Mouse (Mus musculus): Measurements from ENCODE around the gene Hectd4. TPM values are rescaled to one million over a fixed set of nuclear protein-coding genes. Genes with fewer than 3 reads are reported as not detected.
A peak's percentile ranks its signal among the peaks of the same experiment; 100 is the strongest.
"Not testable (repeated sequence)": the region's sequence is repeated elsewhere in the genome, so short reads cannot be mapped to it uniquely, and the experiment has no call there.

Hectd4 gene
- polyA plus RNA-seq, 1 experiment from 2014 or later = 7.3 TPM

GRCm38 (mm10) chr5:121371712-121372111 is 151.7 kb downstream of the Hectd4 start:
- no peak for ATAC-seq (replicated peaks; ENCODE audit: insufficient number of reproducible peaks, low FRiP score, low TSS enrichment)
- Histone ChIP-seq H3K27me3 (ENCODE audit: control insufficient read depth, insufficient read depth, low read length) (no peaks in the 10 kb centered on the region), H3K36me3 (ENCODE audit: control insufficient read depth, insufficient read depth, low read length) (peaks cover 46% of the 10 kb centered on the region), H3K4me2 (no peak overlapping the region), H3K27ac (ENCODE audit: low read depth, low read length) (no peak overlapping the region), H3K4me3 (ENCODE audit: low read depth, low read length) (no peak overlapping the region), H3K4me1 (ENCODE audit: control insufficient read depth, insufficient read depth, low read length) (peaks cover 2% of the 10 kb centered on the region; the same call in 1 of the 2 replicates), H3K9ac (ENCODE audit: low read depth, low read length) (no peak overlapping the region), H3K9me3 (replicated peaks; ENCODE audit: control insufficient read depth, low read length) (no peaks in the 10 kb centered on the region)
- 89% methylated on average over 6 of the region's 6 CpGs for WGBS (ENCODE audit: insufficient replicate concordance)

GRCm38 (mm10) chr5:121374790-121375189 is 154.8 kb downstream of the Hectd4 start:
- Histone ChIP-seq H3K27me3 (ENCODE audit: control insufficient read depth, insufficient read depth, low read length) (no peaks in the 10 kb centered on the region), H3K9me3 (replicated peaks; ENCODE audit: control insufficient read depth, low read length) (no peaks in the 10 kb centered on the region), H3K4me1 (ENCODE audit: control insufficient read depth, insufficient read depth, low read length) (no peaks in the 10 kb centered on the region), H3K4me3 (ENCODE audit: low read depth, low read length) (no peak overlapping the region), H3K4me2 (no peak overlapping the region), H3K36me3 (ENCODE audit: control insufficient read depth, insufficient read depth, low read length) (peaks cover 49% of the 10 kb centered on the region), H3K9ac (ENCODE audit: low read depth, low read length) (no peak overlapping the region), H3K27ac (ENCODE audit: low read depth, low read length) (no peak overlapping the region)
- WGBS (ENCODE audit: insufficient replicate concordance) = 92% methylated on average over 3 of the region's 3 CpGs
- no peak for ATAC-seq (replicated peaks; ENCODE audit: insufficient number of reproducible peaks, low FRiP score, low TSS enrichment)

- H3K27ac ChIP-seq (ENCODE audit: low read depth, low read length); H3K27me3 ChIP-seq (ENCODE audit: control insufficient read depth, insufficient read depth, low read length); H3K9me3 ChIP-seq (replicated peaks; ENCODE audit: control insufficient read depth, low read length); ATAC-seq (replicated peaks; ENCODE audit: insufficient number of reproducible peaks, low FRiP score, low TSS enrichment); H3K4me2 ChIP-seq; H3K4me1 ChIP-seq (ENCODE audit: control insufficient read depth, insufficient read depth, low read length); H3K4me3 ChIP-seq (ENCODE audit: low read depth, low read length); H3K9ac ChIP-seq (ENCODE audit: low read depth, low read length): not testable (repeated sequence)
- peaks cover 59% of the 10 kb centered on the region for H3K36me3 ChIP-seq (ENCODE audit: control insufficient read depth, insufficient read depth, low read length)
- 72% methylated on average over 5 of the region's 5 CpGs for WGBS (ENCODE audit: insufficient replicate concordance)
These were observed 157.0 kb downstream of the Hectd4 start for GRCm38 (mm10) chr5:121376972-121377371.

GRCm38 (mm10) chr5:121378678-121379256 is 158.7 kb downstream of the Hectd4 start:
- H3K9me3 ChIP-seq (replicated peaks; ENCODE audit: control insufficient read depth, low read length) = 0 out of 2 replicates have a peak, but pooled peaks cover 4% of the 10 kb centered on the region
- peaks cover 47% of the 10 kb centered on the region for H3K36me3 ChIP-seq (ENCODE audit: control insufficient read depth, insufficient read depth, low read length)
- 0 out of 2 replicates have a peak, but pooled peaks cover 5% of the 10 kb centered on the region for H3K4me1 ChIP-seq (ENCODE audit: control insufficient read depth, insufficient read depth, low read length)
- no peak overlapping the region for H3K9ac ChIP-seq (ENCODE audit: low read depth, low read length)
- no peaks in the 10 kb centered on the region for H3K27me3 ChIP-seq (ENCODE audit: control insufficient read depth, insufficient read depth, low read length)
- no peak for ATAC-seq (replicated peaks; ENCODE audit: insufficient number of reproducible peaks, low FRiP score, low TSS enrichment)
- 90% methylated on average over 13 of the region's 13 CpGs for WGBS (ENCODE audit: insufficient replicate concordance)
- H3K27ac ChIP-seq (ENCODE audit: low read depth, low read length) = no peak overlapping the region
- no peak overlapping the region for H3K4me3 ChIP-seq (ENCODE audit: low read depth, low read length)
- no peak overlapping the region for H3K4me2 ChIP-seq

- 84% methylated on average over 2 of the region's 2 CpGs for WGBS (ENCODE audit: insufficient replicate concordance)
- ATAC-seq (replicated peaks; ENCODE audit: insufficient number of reproducible peaks, low FRiP score, low TSS enrichment) = no peak
- peaks cover 38% of the 10 kb centered on the region for H3K36me3 ChIP-seq (ENCODE audit: control insufficient read depth, insufficient read depth, low read length)
These were observed 160.7 kb downstream of the Hectd4 start for GRCm38 (mm10) chr5:121380692-121381091.

GRCm38 (mm10) chr5:121383857-121384756 is 164.1 kb downstream of the Hectd4 start:
- H3K4me1 ChIP-seq (ENCODE audit: control insufficient read depth, insufficient read depth, low read length) = peaks cover 16% of the 10 kb centered on the region; the same call in 1 of the 2 replicates
- H3K4me2 ChIP-seq = peak overlapping the region; percentile 72
- no peaks in the 10 kb centered on the region for H3K27me3 ChIP-seq (ENCODE audit: control insufficient read depth, insufficient read depth, low read length)
- 59% methylated on average over 10 of the region's 10 CpGs for WGBS (ENCODE audit: insufficient replicate concordance)
- peak overlapping the region; percentile 81 for H3K9ac ChIP-seq (ENCODE audit: low read depth, low read length)
- peak overlapping the region; percentile 72 for H3K4me3 ChIP-seq (ENCODE audit: low read depth, low read length)
- 0 out of 2 replicates have a peak, but pooled peaks cover 4% of the 10 kb centered on the region for H3K9me3 ChIP-seq (replicated peaks; ENCODE audit: control insufficient read depth, low read length)
- no peak for ATAC-seq (replicated peaks; ENCODE audit: insufficient number of reproducible peaks, low FRiP score, low TSS enrichment)
- peaks cover 20% of the 10 kb centered on the region for H3K36me3 ChIP-seq (ENCODE audit: control insufficient read depth, insufficient read depth, low read length)
- H3K27ac ChIP-seq (ENCODE audit: low read depth, low read length) = peak overlapping the region; percentile 93

More at GRCm38 (mm10) chr5:121380692-121381091, 160.7 kb downstream of the Hectd4 start:
- Histone ChIP-seq H3K4me2 (no peak overlapping the region), H3K4me1 (ENCODE audit: control insufficient read depth, insufficient read depth, low read length) (0 out of 2 replicates have a peak, but pooled peaks cover 11% of the 10 kb centered on the region), H3K27ac (ENCODE audit: low read depth, low read length) (no peak overlapping the region), H3K4me3 (ENCODE audit: low read depth, low read length) (no peak overlapping the region), H3K27me3 (ENCODE audit: control insufficient read depth, insufficient read depth, low read length) (no peaks in the 10 kb centered on the region), H3K9me3 (replicated peaks; ENCODE audit: control insufficient read depth, low read length) (0 out of 2 replicates have a peak, but pooled peaks cover 4% of the 10 kb centered on the region), H3K9ac (ENCODE audit: low read depth, low read length) (no peak overlapping the region)

GRCm38 (mm10) chr5:121384757-121385460 is 164.9 kb downstream of the Hectd4 start:
- H3K4me2 ChIP-seq = peak overlapping the region; percentile 72
- H3K9me3 ChIP-seq (replicated peaks; ENCODE audit: control insufficient read depth, low read length) = 0 out of 2 replicates have a peak, but pooled peaks cover 4% of the 10 kb centered on the region
- H3K4me1 ChIP-seq (ENCODE audit: control insufficient read depth, insufficient read depth, low read length) = peaks cover 16% of the 10 kb centered on the region; the same call in 1 of the 2 replicates
- H3K9ac ChIP-seq (ENCODE audit: low read depth, low read length) = peak overlapping the region; percentile 81
- peak overlapping the region; percentile 72 for H3K4me3 ChIP-seq (ENCODE audit: low read depth, low read length)
- peak; percentile 21; the same call in 1 of the 2 replicates for ATAC-seq (replicated peaks; ENCODE audit: insufficient number of reproducible peaks, low FRiP score, low TSS enrichment)
- H3K36me3 ChIP-seq (ENCODE audit: control insufficient read depth, insufficient read depth, low read length) = peaks cover 15% of the 10 kb centered on the region
- 2% methylated on average over 46 of the region's 47 CpGs for WGBS (ENCODE audit: insufficient replicate concordance)
- H3K27me3 ChIP-seq (ENCODE audit: control insufficient read depth, insufficient read depth, low read length) = no peaks in the 10 kb centered on the region
- peak overlapping the region; percentile 93 for H3K27ac ChIP-seq (ENCODE audit: low read depth, low read length)

- no peaks in the 10 kb centered on the region for H3K27me3 ChIP-seq (ENCODE audit: control insufficient read depth, insufficient read depth, low read length)
- WGBS (ENCODE audit: insufficient replicate concordance) = under 1% methylated on average over 27 of the region's 45 CpGs
- H3K36me3 ChIP-seq (ENCODE audit: control insufficient read depth, insufficient read depth, low read length) = peaks cover 15% of the 10 kb centered on the region
- peak within 1 kb of the TSS; percentile 93 for H3K27ac ChIP-seq (ENCODE audit: low read depth, low read length)
- H3K4me1 ChIP-seq (ENCODE audit: control insufficient read depth, insufficient read depth, low read length) = peaks cover 16% of the 10 kb centered on the region; the same call in 1 of the 2 replicates
- peak within 1 kb of the TSS; percentile 81 for H3K9ac ChIP-seq (ENCODE audit: low read depth, low read length)
- peak; percentile 97 for ATAC-seq (replicated peaks; ENCODE audit: insufficient number of reproducible peaks, low FRiP score, low TSS enrichment)
- peak within 1 kb of the TSS; percentile 72 for H3K4me2 ChIP-seq
- H3K4me3 ChIP-seq (ENCODE audit: low read depth, low read length) = peak within 1 kb of the TSS; percentile 72
- 0 out of 2 replicates have a peak, but pooled peaks cover 4% of the 10 kb centered on the region for H3K9me3 ChIP-seq (replicated peaks; ENCODE audit: control insufficient read depth, low read length)
These were observed 165.6 kb downstream of the Hectd4 start, which contains the start of gene Trafd1 for GRCm38 (mm10) chr5:121385461-121386119. Gene Trafd1, minus strand, starts transcription at chr5:121385632.
